Mouse (Mus musculus) kidney, embryonic 14.5 days (tissue): ENCODE measurements at regions not wholly inside any gene's neighbourhood (a gene's known extent, or its start where the extent isn't known, plus 50 kb on each side); places are given as distances from the start of the nearest gene placed in this dataset.

Source experiments
- ATAC-seq: fragments of 200-750 bp; cut with Nextera tagmentation; 2 replicates; pipeline ENCODE4 v1.8.0; 2017; ENCODE audit warnings: moderate number of reproducible peaks, mild to moderate bottlenecking, moderate TSS enrichment, moderate library complexity; ENCODE audit not compliant: low FRiP score, low TSS enrichment
- H3K27ac ChIP-seq: fragments of 300-500 bp; sonication (generic); 2 replicates; pipeline ENCODE4 v1.5.1; 2014; ENCODE audit warnings: low read depth, mild to moderate bottlenecking, low read length, moderate library complexity, mixed read lengths
- H3K27me3 ChIP-seq: fragments of 300-500 bp; sonication (generic); 2 replicates; pipeline ENCODE4 v1.6.1; 2014; ENCODE audit warnings: mild to moderate bottlenecking, low read length; ENCODE audit not compliant: control insufficient read depth, insufficient read depth
- H3K36me3 ChIP-seq: fragments of 300-500 bp; sonication (generic); 2 replicates; pipeline ENCODE4 v1.6.1; 2014; ENCODE audit warnings: low read length, mixed read lengths; ENCODE audit not compliant: control insufficient read depth, insufficient read depth
- H3K4me1 ChIP-seq: fragments of 300-500 bp; sonication (generic); 2 replicates; pipeline ENCODE4 v1.6.1; 2014; ENCODE audit warnings: low read length, mixed read lengths; ENCODE audit not compliant: control insufficient read depth, insufficient read depth
- H3K4me2 ChIP-seq: fragments of 300-500 bp; sonication (generic); replicated peaks from 2 replicates; pipeline ENCODE4 v1.6.1; 2014; ENCODE audit warnings: low read depth, mild to moderate bottlenecking, low read length
- H3K4me3 ChIP-seq: fragments of 300-500 bp; sonication (generic); 2 replicates; pipeline ENCODE4 v1.5.1; 2014; ENCODE audit warnings: mild to moderate bottlenecking, low read length
- H3K9ac ChIP-seq: fragments of 300-500 bp; sonication (generic); 2 replicates; pipeline ENCODE4 v1.6.1; 2014; ENCODE audit warnings: low read depth, mild to moderate bottlenecking, low read length, moderate library complexity
- H3K9me3 ChIP-seq: fragments of 300-500 bp; sonication (generic); 2 replicates; pipeline ENCODE4 v1.6.1; 2016; ENCODE audit warnings: low read length; ENCODE audit not compliant: control insufficient read depth
- WGBS: fragments of 180-500 bp; shearing (Covaris S2); extraction: QIAGEN DNeasy Blood & Tissue Kit; methylation state at CpG from one replicate; pipeline ENCODE4 v1.1.7; 2014; 5-methylcytosine and 5-hydroxymethylcytosine counted together

GRCm38 (mm10) chr4:154749996-154750395, 82.3 kb upstream of the Actrt2 start:
- H3K4me2 ChIP-seq = no peak overlapping the region
- H3K4me1 ChIP-seq = peaks cover 8% of the 10 kb centered on the region; the same call in 1 of the 2 replicates
- peaks cover 32% of the 10 kb centered on the region for H3K27me3 ChIP-seq

GRCm38 (mm10) chr4:154750440-154751107, 82.9 kb upstream of the Actrt2 start:
- no peak overlapping the region for H3K9ac ChIP-seq
- peaks cover 32% of the 10 kb centered on the region for H3K27me3 ChIP-seq
- no peaks in the 10 kb centered on the region for H3K36me3 ChIP-seq

More at GRCm38 (mm10) chr4:154749996-154750395, 82.3 kb upstream of the Actrt2 start:
- Histone ChIP-seq H3K36me3 (no peaks in the 10 kb centered on the region), H3K27ac (no peak overlapping the region), H3K9me3 (no peaks in the 10 kb centered on the region), H3K4me3 (no peak overlapping the region), H3K9ac (no peak overlapping the region)
- ATAC-seq = no peak
- 93% methylated on average over 2 of the region's 2 CpGs for WGBS

GRCm38 (mm10) chr4:154754445-154754844, 82.8 kb upstream of the Ttc34 start:
- no peak overlapping the region for H3K27ac ChIP-seq
- no peaks in the 10 kb centered on the region for H3K36me3 ChIP-seq
- H3K4me2 ChIP-seq = no peak overlapping the region
- no peak for ATAC-seq
- no peak overlapping the region for H3K4me3 ChIP-seq
- no peaks in the 10 kb centered on the region for H3K4me1 ChIP-seq
- no peak overlapping the region for H3K9ac ChIP-seq
- peaks cover 19% of the 10 kb centered on the region for H3K27me3 ChIP-seq
- no peaks in the 10 kb centered on the region for H3K9me3 ChIP-seq
- 71% methylated on average over 8 of the region's 8 CpGs for WGBS

More at GRCm38 (mm10) chr4:154750440-154751107, 82.9 kb upstream of the Actrt2 start:
- peaks cover 8% of the 10 kb centered on the region; the same call in 1 of the 2 replicates for H3K4me1 ChIP-seq
- no peak overlapping the region for H3K4me3 ChIP-seq
- no peak overlapping the region for H3K27ac ChIP-seq
- WGBS = 61% methylated on average over 14 of the region's 14 CpGs
- no peaks in the 10 kb centered on the region for H3K9me3 ChIP-seq
- H3K4me2 ChIP-seq = no peak overlapping the region
- ATAC-seq = no peak

GRCm38 (mm10) chr4:154756740-154757446, 80.4 kb upstream of the Ttc34 start:
- Histone ChIP-seq H3K9me3 (no peaks in the 10 kb centered on the region), H3K27me3 (peaks cover 7% of the 10 kb centered on the region), H3K4me1 (no peaks in the 10 kb centered on the region), H3K36me3 (no peaks in the 10 kb centered on the region), H3K9ac (no peak overlapping the region), H3K4me3 (no peak overlapping the region), H3K27ac (no peak overlapping the region), H3K4me2 (no peak overlapping the region)
- no peak for ATAC-seq
- WGBS = 68% methylated on average over 10 of the region's 10 CpGs

GRCm38 (mm10) chr4:154759881-154760280, 77.4 kb upstream of the Ttc34 start:
- no peaks in the 10 kb centered on the region for H3K4me1 ChIP-seq
- H3K27me3 ChIP-seq = peaks cover 2% of the 10 kb centered on the region
- ATAC-seq = no peak
- H3K9me3 ChIP-seq = no peaks in the 10 kb centered on the region
- H3K4me3 ChIP-seq = no peak overlapping the region
- 76% methylated on average over 1 of the region's 1 CpGs for WGBS
- H3K9ac ChIP-seq = no peak overlapping the region
- no peaks in the 10 kb centered on the region for H3K36me3 ChIP-seq
- no peak overlapping the region for H3K4me2 ChIP-seq
- no peak overlapping the region for H3K27ac ChIP-seq

GRCm38 (mm10) chr4:154764238-154764637, 73.0 kb upstream of the Ttc34 start:
- Histone ChIP-seq H3K9ac (no peak overlapping the region), H3K9me3 (no peaks in the 10 kb centered on the region), H3K4me2 (no peak overlapping the region), H3K27me3 (no peaks in the 10 kb centered on the region), H3K4me1 (no peaks in the 10 kb centered on the region), H3K4me3 (no peak overlapping the region), H3K27ac (no peak overlapping the region), H3K36me3 (no peaks in the 10 kb centered on the region)
- ATAC-seq = no peak
- 60% methylated on average over 6 of the region's 6 CpGs for WGBS

- H3K4me1 ChIP-seq = no peaks in the 10 kb centered on the region
- ATAC-seq = no peak
- H3K9me3 ChIP-seq = no peaks in the 10 kb centered on the region
- H3K36me3 ChIP-seq = no peaks in the 10 kb centered on the region
- peaks cover 5% of the 10 kb centered on the region; the same call in 1 of the 2 replicates for H3K27me3 ChIP-seq
- H3K27ac ChIP-seq = no peak overlapping the region
- no peak overlapping the region for H3K4me3 ChIP-seq
- no peak overlapping the region for H3K9ac ChIP-seq
- 57% methylated on average over 2 of the region's 2 CpGs for WGBS
- no peak overlapping the region for H3K4me2 ChIP-seq
Measured at GRCm38 (mm10) chr4:154766158-154766557, 71.1 kb upstream of the Ttc34 start.

- no peak for ATAC-seq
- H3K4me1 ChIP-seq = 0 out of 2 replicates have a peak, but pooled peaks cover 7% of the 10 kb centered on the region
- H3K27ac ChIP-seq = no peak overlapping the region
- no peak overlapping the region for H3K4me2 ChIP-seq
- no peaks in the 10 kb centered on the region for H3K9me3 ChIP-seq
- H3K36me3 ChIP-seq = no peaks in the 10 kb centered on the region
- H3K4me3 ChIP-seq = no peak overlapping the region
- H3K9ac ChIP-seq = no peak overlapping the region
- peaks cover 9% of the 10 kb centered on the region; the same call in 1 of the 2 replicates for H3K27me3 ChIP-seq
- WGBS = 32% methylated on average over 25 of the region's 25 CpGs
Measured at GRCm38 (mm10) chr4:154771330-154772076, 65.8 kb upstream of the Ttc34 start.
